Mouse (Mus musculus) adrenal gland, adult 2 months (tissue): ENCODE data around the gene Egr4. TPM values are rescaled to one million over a fixed set of nuclear protein-coding genes. Genes with fewer than 3 reads are reported as not detected.
A peak's percentile ranks its signal among the peaks of the same experiment; 100 is the strongest.

Source experiments
- DNase-seq: peaks from one replicate; pipeline ENCODE4 v3.0.0; 2021
- long read RNA-seq: library from polyadenylated mRNA; stranded (forward); transcript quantifications from one replicate; pipeline ENCODE4 v2.0.0, GENCODE M21; 2021
- polyA plus RNA-seq: library from polyadenylated mRNA; depleted of rRNA; stranded (reverse); fragments of >200 nt; gene quantifications from 2 replicates; pipeline ENCODE4 v1.2.3, GENCODE M21; 2012; rRNA removed
- total RNA-seq, 2 experiments: library from RNA; stranded (reverse); gene quantifications; 2 replicates each; pipeline ENCODE4 v1.2.3; 2021

The Egr4 gene
- total RNA-seq (not detected), polyA plus RNA-seq (0.06 TPM in 1 of 2 replicates, not detected in the other)
- long read RNA-seq, result 0 reads

DNA sequence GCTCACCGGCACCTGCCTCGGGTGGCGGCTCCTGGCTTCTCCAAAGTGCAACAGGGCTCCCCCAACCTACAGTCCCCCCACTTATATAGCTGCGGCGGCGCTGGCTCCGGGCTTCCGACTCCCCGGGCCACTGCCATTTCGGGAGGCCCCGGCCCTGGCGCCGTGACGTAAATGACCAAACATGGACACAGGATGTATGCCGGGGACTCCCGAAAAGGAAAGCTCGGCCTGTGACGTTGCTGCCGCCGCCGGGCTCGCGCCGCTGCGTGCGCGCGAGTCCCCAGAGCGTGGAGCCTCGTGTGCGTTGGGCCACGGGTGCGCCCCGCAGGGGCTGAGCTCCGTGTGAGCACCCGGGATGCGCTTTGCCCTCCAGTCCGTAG is at the start of gene Egr4:
Gene Egr4, minus strand, starts transcription at position 59 of the 380 bp plus-strand sequence.
- DNase-seq, result peak; percentile 52

DNA sequence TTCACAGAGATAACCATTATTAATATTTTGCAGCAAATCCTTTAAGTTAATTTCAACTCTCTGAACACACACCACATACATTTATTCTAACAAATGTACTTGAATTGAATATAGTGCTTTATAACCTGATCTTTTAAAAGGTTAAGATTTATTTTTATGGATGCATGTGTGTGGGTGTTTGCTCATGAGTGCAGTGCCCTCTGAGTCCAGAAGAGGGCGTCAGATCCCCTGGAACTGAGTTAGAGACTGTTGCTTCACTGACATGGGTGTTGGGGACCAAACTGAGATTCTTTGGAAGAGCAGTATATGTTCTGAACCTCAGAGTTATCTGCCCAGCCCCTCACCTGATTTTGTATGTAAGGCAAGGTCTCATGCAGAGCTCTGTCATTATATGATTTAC is 49.0 kb upstream of the Egr4 start:
- no peak for DNase-seq

DNA sequence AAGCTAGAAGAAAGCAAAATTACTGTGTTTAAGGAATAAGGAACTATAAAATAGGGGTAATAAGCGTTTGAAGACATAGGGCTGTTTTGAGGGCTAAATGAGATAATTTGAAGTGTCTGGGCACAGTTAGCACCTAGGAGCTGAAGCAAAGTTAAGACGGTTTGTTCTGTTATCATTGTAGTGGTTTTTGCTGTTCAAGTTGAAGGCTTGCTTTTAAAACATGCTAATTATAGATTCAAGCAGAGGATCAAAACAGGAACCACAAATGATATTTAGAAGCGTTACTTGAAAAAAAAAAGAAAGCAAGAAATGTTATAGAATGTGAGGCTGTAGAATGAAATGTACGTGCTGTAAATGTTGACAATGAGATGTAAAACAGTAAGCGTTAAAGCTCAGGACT is 34.3 kb upstream of the Egr4 start:
- DNase-seq, result no peak

DNA sequence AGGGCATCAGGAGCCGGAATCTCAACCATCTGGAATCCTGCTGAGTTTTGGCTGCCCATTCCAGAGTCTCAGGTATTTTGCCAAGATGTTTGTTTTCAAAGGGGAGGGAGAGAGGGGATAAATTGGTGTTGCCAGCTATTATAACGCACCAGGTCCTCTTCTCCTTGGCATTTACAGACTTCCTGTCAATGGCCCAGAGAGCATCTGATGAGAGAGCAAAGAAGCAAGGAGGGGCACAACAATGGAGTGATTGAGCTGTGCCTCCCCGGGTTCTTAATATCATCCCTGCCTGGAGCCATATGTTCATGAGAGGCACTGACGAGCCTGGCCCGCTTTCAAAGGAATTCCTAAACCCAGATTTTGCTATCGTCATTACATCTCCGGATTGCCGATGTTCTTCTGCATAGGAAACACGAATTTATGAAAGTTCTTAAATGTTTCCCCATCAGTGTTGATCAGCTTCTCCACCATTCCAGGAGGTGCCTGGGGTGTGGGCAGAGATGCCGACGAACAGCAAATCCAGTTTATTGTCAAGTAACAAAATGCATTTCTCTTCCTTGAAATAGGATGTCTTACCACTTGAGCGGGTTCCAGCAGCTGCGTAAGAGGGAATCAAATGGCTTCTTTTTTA is 31.0 kb upstream of the Egr4 start:
- no peak for DNase-seq

DNA sequence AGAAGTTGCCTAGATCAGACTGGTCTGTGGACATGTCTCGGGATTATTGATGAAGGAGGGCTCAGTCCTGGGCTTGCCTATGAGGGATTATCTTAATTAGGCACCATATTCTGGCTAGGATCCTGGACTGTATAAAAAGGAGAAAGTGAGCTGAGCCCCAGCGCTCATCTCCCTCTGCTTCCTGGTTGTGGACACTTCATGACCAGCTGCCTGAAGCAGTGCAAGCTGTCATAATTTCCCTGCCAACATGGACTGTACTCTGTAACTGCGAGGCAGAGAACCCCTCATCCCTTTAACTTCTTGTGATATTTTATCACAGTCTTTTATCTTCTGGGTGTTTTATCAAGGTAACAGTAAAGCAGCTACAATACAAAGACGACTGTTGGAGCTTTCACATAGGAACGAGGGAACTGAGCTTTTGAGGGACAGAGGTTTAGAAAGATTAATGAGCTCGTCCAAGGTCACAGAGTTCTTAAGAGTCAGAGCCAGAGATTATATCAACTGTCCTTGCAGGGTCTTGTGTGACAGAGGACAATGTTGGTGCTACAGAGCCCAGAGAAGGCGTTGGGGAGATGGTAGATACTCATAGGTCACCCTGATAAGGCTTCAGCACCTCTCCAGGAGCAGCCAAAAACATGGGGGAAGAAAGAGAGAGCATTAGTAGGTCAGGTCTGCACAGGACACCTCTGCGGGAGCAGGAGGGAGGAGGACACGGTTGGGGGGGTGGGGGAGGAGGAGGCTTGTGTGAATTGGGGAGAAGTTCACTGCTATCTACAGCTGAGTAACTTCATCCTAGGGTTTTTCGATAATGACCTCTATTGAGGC is 30.2 kb upstream of the Egr4 start:
- DNase-seq, result no peak

DNA sequence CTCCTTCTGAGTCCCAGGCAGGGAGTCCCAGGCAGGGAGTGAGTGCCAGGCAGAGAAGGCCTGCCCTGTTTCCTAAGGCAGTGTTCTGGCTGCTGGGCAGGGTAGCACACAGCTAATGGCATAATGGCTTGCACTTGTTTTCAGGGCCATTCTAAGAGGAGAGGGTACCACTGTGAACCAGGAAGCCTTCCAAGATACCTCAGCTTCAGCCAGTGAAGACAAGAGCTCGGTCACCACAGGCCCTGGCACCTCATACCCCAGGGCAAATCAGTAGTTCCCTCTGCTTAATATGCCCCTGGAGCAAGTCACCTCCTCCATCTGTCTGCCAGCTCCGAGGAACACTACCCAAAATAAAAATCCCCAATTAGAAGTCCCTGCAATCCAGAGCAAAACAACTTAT is 9.4 kb upstream of the Egr4 start:
- DNase-seq, result no peak

DNA sequence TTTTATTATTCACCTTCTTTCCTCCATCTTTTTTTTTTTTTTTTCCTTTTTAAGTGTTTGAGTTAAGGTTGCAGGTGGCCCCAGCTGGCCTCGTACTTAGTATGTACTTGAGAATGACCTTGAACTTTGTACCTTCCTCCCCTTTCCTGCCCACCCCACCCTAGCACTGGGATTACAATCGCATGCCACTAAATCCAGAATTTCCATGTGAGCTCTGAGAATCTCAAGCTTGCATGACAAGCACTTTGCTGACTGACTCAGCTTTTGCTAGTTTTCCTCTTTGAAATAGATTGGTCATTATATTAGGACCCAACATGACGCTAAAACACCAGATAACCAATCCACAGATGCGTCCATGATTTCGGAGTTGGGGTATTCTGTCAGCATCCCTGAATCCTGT is 8.6 kb upstream of the Egr4 start:
- no peak for DNase-seq

DNA sequence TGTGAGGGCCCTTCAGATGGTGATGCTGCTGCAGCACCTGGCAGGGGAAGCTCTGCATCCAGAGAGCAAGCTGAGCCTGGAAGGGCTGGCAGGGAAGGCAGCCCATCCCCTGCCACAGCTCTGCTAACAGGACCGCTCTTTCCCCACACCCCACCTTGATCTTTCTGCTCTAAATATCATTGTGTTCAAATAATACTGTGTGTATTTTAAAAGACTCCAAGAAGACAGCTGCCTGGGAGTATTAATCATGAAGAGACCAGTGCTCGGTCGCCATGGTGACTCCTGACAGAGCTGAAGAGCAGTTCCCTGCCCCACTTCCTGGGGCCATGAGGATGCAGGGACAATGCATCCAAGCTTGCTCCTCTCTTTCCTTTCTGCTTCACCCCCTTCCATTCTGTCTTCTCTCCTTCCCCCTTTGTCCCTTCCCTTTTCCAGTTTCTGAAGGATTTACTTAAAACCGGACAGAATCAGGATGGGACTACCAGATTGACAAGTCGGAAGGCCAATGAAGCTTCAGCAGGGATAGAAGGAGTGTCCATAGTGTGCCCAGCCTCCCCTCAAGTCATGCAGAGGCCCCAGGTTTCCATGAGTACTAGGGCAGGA is 4.8 kb upstream of the Egr4 start:
- DNase-seq, result no peak

DNA sequence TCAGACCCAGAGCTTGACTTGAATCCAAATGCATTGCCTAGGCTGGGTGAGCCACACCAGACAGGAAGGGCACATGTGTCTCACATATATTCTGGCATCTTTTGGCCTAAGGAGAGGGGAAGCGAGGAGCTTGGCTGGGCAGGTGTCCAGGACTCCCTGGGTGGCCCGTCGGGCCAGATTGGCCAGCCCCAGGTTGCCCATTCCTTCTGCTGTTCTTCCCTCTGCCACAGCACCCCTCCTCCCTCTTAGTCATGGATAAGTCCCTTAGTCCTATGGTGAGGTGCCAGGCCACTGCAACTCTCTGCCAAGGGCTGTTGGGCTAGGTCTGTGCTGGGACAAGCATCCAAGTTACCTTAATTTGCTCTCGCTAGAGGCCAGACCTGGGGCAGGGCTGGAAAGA is 2.6 kb upstream of the Egr4 start:
- no peak for DNase-seq

DNA sequence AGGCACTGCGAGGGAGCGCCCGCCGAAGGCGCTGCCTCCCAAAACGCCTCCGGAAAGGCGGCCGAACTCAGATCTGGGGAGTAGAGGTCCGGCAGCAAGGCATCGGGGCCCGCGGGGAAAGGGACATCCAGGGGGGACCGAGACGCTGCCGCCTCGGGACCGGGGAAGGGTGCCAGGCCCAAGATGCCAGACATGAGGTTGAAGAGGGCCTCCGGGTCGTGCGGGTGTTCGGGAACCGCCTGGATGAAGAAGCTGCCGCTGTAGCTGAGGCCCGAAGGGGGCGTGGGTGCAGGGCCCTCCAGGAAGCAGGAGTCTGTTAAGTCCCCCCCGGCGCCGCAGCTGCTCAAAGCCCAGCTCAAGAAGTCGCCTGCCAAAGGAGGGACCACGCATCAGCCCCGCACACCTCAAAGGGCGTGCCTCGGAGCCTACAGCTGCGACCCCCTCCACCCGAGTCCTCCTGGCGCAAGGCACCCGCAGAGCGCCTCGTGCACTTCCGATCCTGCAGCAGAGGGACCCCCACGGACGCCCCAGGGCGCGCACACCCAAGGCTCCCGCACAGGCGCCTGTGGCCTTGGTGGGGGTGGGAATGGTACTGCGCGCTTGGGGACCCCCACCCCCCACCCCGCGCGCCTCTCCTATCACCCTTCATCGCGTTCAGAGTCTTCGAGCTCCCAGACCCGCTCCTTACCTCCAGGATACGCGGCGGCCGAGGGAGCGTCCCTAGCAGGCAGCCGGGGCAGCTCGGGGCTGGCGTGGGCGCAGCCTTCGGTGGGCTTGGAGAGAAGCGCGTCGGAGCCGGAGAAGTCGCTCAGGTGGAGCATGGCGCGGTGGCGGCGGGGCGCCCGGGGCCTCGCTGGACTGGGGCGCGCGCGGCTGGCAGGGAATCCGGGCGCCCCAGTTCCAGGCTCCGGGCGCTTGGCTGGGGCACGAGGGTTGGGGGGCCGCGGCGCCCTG is 535 bp downstream of the Egr4 start:
- DNase-seq, result peak; percentile 4

DNA sequence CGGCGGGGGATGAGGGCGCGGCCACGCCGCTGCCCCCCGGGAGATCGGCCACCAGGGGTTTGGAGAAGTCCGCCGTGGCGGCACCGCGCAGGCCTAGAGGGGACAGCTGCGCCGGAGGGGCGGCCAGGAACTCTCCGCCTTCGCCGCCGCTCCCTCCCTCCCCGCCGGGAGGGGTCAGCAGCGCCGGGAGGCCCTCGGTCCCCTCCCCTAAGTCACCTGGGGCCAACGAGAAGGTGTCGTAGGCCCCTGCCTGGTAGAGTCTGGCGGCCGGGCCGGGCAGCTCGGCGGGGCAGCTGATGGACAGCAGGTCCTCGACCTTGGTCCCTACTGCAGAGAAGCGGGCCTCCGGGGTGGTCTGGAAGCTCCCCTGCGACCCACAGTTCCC is 1.3 kb downstream of the Egr4 start:
- no peak for DNase-seq

DNA sequence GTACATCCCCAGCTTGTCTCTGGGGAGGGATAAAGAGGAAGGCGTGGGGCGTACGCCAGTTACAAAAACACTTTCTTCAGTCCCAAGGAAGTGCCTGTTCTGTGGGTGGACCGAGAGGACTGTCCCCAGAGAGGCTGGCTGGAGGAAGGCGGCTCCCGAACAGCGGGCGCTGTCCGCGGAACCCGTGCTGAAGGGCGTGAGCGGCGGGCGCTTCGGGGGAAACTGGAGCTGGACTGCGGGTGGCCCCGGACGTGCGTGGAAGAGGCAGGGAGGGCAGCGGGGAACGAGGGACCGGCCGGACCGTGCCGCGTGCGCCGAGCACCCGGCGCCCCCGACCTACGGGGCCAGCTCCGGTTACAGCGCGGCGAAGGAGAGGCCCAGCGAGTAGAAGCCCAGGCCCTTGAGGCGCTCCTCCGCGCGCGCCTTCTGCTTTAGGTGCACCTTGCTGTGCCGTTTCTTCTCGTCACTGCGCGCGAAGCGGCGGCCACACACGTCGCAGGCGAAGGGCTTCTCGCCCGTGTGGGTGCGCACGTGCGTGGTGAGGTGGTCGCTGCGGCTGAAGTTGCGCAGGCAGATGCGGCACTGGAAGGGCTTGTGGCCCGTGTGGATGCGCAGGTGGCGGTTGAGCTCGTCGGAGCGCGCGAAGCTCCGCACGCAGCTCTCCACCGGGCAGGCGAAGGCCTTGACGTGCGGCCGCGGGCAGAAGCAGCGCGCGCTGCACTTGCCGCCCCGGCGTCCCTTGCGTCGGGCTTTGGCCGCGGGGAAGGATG is 1.9 kb downstream of the Egr4 start:
- DNase-seq, result peak; percentile 72

DNA sequence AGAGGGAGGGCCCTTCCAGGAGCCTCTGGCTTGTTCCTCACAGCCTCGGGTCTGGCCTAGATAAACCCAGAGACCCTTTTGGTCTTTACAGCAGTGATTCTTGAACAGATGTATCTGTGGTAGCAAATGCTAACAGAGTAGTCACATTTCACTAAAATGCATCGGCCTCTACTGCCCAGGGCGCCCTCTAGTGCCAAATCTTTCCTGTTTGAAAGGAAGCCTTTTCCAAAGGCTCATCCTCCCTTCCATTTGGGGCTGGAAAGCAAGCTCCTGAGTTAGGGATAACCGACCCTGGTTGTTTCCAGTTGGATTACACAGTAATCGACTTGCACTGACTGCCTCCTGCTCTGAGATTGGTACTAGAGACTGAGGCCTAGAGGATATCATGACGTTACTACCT is 2.9 kb downstream of the Egr4 start:
- DNase-seq, result peak; percentile 50

DNA sequence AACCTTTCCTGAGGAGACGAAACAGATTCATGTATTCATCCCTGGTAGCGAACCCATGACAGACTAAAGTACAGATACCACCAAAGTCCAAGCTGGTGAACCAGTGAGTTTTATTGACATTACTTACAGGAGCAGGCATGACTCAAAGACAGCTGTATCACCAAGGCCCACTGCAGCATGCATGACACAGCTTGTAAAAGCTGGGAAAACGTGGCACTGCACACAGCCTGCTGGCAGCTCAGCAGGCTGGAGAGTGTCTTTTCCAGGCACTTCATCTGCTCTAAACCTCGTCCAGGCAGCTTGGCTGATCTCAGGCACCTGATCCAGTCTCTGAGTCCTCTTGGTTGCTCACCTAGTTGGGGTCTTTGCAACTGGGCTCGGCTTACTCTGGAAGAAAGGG is 4.8 kb downstream of the Egr4 start:
- no peak for DNase-seq

DNA sequence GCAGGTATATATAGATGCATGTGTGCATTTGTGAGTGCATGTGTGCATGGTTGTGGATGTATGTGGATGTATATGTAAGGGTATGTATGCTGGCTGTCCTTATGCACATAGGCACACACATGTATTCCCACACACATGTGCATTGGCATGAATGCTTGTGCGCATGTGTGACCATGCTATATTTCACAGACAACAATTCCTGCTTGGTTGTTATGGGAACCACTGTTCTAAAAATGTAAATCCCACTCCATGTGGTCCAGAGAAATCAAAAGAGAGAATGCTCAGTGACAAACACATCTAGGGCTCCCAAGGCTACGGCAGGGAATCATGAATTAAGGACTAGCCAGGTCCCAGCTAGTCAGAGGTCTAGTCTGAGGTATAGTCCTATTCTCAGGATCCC is 8.5 kb downstream of the Egr4 start:
- DNase-seq, result no peak

DNA sequence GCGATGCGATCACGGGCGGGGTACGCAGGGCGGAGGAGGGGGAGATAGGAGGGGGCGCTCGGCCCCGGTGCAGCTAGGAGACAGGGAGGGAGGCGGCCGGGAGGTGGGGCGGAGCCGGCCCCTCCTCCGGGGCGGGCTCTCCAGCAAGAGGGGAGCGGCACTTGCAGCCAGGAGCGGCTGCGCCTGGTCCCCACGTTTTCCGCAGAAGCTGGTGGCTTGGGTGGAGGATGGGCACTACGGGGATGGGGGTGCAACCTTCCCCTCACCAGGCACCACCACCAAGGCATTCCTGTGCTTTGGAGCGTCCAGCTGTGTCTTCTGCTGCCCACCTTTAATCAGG is 10.5 kb downstream of the Egr4 start, which contains the start of gene Fbxo41:
Gene Fbxo41, minus strand, starts transcription at position 84 of the 340 bp plus-strand sequence.
- DNase-seq, result peak; percentile 51

DNA sequence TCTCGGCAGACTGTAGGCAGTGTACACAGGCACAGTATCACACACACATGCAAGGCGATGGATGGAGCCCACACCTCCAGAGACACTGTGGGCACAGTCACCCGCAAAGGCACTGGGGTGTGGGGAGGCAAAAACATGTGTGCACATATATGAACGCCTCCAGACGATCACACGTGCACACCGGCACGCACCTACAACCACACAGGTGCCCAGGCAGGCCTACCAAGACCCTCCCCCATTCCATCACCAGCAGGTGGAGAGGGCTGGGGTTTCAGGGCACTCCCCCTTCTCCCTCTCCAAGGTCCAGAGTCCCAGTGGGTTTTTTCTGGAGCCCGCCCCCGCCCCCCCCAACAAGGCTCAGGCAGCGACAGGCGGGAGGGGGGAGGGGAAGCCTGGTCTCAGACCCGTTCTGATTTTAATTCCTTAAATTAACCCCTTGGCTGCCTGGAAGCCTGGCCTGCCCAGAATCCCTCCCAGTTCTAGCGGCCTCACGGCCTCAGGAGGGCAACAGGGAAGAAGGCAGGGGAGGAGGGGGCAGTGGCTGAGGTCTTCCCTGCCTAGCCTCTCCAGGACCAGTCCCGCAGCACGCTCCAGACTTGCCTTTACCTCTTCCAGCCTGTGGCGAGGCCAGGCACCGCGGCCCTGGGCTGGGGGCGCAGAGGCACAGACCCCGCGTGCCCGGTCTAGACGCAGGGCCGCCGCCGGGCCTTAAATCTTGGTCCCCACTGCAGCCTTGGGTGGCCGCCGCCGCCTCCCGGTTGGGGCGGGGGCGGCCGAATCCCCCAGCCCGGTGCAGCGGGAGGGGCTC is 11.1 kb downstream of the Egr4 start:
- no peak for DNase-seq

DNA sequence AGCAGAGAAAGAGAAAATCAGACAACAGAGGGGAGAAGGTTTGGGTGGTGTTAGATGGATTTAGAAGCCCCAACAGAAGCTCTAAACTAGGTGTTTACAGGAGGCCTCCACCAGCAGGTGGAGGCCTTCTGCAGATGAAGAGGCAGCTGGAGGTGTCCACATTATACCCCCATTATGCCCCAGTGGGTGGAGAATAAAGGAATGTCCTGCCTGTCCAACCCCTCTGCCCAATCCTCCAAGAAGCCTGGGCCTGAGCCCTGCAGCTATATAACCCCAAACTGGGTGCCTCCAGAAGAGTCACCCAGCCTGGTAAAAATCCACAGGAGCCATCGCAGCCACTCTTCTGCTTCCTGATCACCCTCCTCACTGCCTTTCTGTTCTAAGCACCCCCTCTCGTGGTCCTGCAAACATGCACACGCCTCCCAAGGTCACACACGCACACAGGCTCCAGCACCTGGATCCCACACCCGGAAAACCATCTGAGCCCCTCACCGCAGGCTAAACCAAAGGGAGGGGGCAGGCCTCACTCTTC is 11.8 kb downstream of the Egr4 start:
- DNase-seq, result no peak

DNA sequence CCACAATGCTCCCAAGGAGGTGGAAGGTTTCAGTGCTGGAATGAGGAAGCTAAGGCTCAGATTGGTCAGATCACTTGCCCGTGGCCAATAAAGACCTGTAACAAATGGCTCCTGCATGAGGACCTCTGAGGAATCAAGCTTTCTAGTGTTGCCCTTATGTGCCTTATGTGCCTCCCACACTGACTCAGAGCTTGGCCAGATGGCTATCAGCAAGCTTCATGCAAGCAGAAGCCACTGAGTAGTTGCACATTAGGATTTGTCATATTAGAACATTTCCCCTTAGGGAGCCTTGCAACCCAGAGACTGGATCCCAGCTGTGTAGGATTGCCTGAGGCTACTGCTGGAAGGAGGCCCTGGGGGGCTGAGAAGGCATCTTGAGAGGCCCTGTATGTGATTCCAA is 13.0 kb downstream of the Egr4 start:
- DNase-seq, result no peak

DNA sequence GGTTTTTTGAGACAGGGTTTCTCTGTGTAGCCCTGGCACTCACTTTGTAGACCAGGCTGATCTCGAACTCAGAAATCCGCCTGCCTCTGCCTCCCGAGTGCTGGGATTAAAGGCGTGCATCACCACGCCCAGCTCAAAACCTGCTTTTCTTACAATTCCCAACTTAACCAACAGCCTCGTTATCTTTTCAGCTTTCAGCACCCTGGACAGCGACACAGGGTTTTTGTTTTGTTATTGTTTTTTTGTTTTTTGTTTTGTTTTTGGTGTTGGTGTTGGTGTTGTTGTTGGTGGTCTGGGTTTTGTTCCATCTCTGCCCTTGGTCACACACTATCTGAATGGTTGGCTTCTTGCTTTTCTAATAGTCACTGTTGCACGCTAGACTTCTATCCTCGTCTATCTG is 15.2 kb downstream of the Egr4 start:
- DNase-seq, result no peak
